Mouse (Mus musculus): ENCODE data around the gene Sec16a. TPM values are rescaled to one million over a fixed set of nuclear protein-coding genes. Genes with fewer than 3 reads are reported as not detected.
"Not testable (repeated sequence)": the region's sequence is repeated elsewhere in the genome, so short reads cannot be mapped to it uniquely, and the experiment has no call there.

Sec16a gene
- polyA plus RNA-seq, 1 experiment from 2014 or later, result 26.0 TPM

- no peak overlapping the region for H3K4me3 ChIP-seq
- no peak for ATAC-seq (ENCODE audit: low FRiP score, low read depth)
- no peaks in the 10 kb centered on the region for H3K4me1 ChIP-seq
- 94% methylated on average over 8 of the region's 8 CpGs for WGBS
- H3K4me2 ChIP-seq (replicated peaks), result no peak overlapping the region
- no peaks in the 10 kb centered on the region for H3K9me3 ChIP-seq
- peaks cover 78% of the 10 kb centered on the region for H3K36me3 ChIP-seq
- H3K27me3 ChIP-seq (replicated peaks), result no peaks in the 10 kb centered on the region
- no peak overlapping the region for H3K27ac ChIP-seq
- no peak overlapping the region for H3K9ac ChIP-seq
Measured at GRCm38 (mm10) chr2:26398978-26399377, 46.0 kb downstream of the Sec16a start.

DNA sequence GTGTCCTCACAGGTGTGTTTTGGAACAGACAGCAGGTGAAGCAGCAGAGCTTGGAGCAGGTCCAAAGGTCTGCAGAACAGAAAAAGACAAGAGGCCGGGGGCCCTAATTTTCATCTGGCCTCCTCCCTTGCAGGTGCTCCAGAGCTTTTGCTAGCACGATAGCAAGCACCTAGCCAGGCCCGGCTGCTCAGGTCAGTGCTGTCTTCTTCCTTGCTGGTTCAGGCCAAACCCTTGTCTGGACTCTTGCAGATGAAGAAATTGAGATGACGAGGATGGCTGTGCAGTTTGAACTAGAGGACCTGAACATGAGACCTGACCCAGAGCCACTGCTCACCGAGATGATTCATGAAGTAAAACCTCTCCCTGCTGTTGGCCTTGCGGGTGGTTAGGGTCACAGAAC, 53.4 kb downstream of the Sec16a start:
- peaks cover 23% of the 10 kb centered on the region for H3K4me1 ChIP-seq
- H3K27ac ChIP-seq, result no peak overlapping the region
- no peak overlapping the region for H3K4me2 ChIP-seq (replicated peaks)
- H3K9me3 ChIP-seq, result no peaks in the 10 kb centered on the region
- 92% methylated on average over 6 of the region's 6 CpGs for WGBS
- no peak overlapping the region for H3K4me3 ChIP-seq
- peaks cover 73% of the 10 kb centered on the region for H3K36me3 ChIP-seq
- H3K9ac ChIP-seq, result no peak overlapping the region
- ATAC-seq (ENCODE audit: low FRiP score, low read depth), result no peak
- H3K27me3 ChIP-seq (replicated peaks), result no peaks in the 10 kb centered on the region

DNA sequence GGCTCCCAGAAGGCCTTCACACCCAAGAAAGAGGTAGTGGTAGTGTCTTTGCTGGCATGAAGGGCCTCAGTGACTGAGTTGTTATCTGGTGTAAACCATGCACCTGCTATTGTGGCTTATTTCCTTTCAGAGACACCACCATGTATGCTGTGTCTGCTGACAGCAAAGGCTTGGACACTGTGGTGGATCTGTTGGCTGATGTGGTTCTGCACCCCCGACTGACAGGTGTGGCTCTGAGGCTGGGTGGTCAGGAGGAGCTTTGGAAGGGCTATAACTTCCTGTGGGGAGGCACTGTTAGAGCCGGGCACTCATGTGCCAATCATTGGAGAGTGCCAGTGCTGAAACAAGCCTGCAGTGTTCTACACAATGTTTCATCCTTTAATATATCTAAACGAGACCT, 54.1 kb downstream of the Sec16a start:
- H3K36me3 ChIP-seq, result peaks cover 73% of the 10 kb centered on the region
- no peak overlapping the region for H3K4me3 ChIP-seq
- peaks cover 23% of the 10 kb centered on the region for H3K4me1 ChIP-seq
- no peak overlapping the region for H3K9ac ChIP-seq
- H3K4me2 ChIP-seq (replicated peaks), result 0 out of 2 replicates have a peak overlapping the region, but pooled peaks have one; percentile 5
- H3K27me3 ChIP-seq (replicated peaks), result no peaks in the 10 kb centered on the region
- H3K27ac ChIP-seq, result no peak overlapping the region
- no peaks in the 10 kb centered on the region for H3K9me3 ChIP-seq
- WGBS, result 91% methylated on average over 3 of the region's 3 CpGs
- no peak for ATAC-seq (ENCODE audit: low FRiP score, low read depth)

- peak within 1 kb of the TSS; percentile 100 for H3K4me2 ChIP-seq (replicated peaks)
- WGBS, result under 1% methylated on average over 60 of the region's 60 CpGs
- no peaks in the 10 kb centered on the region for H3K27me3 ChIP-seq (replicated peaks)
- H3K4me1 ChIP-seq, result peaks cover 23% of the 10 kb centered on the region
- peak within 1 kb of the TSS; percentile 97 for H3K9ac ChIP-seq
- no peak within 1 kb of the TSS for H3K27ac ChIP-seq
- peak within 1 kb of the TSS; percentile 97 for H3K4me3 ChIP-seq
- no peaks in the 10 kb centered on the region for H3K9me3 ChIP-seq
- peak; percentile 81 for ATAC-seq (ENCODE audit: low FRiP score, low read depth)
- peaks cover 73% of the 10 kb centered on the region for H3K36me3 ChIP-seq
Measured at GRCm38 (mm10) chr2:26389154-26389690, 55.8 kb downstream of the Sec16a start, which contains the start of the genes Entr1 and Pmpca. Gene Entr1, minus strand, starts transcription at chr2:26389316. Gene Pmpca, plus strand, starts transcription at chr2:26389339.

DNA sequence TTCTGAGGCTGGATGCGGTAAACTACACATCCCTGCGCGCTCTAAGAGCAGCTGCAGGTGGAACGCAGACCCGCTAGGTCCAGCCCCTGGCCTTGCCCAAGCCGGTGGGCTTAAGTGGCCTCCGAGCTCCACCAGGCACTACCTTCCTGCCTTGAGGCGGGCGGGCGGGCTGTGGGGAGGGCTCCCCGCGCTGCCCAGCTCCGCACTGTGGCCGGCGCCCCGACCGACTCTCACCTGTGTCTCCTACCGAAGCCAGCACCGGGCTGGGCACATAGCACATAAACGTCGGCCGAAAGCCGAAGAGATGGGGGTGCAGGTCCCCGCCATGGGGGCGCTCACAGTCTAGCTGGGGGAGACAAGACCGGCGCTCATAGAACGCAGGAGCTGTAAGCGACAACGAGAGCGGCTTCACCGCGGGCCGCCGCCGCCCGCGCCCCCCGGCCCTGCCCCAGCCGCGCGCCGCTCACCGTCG, 56.3 kb downstream of the Sec16a start:
- no peaks in the 10 kb centered on the region for H3K9me3 ChIP-seq
- ATAC-seq (ENCODE audit: low FRiP score, low read depth), result peak; percentile 62
- peak overlapping the region; percentile 97 for H3K4me3 ChIP-seq
- peak overlapping the region; percentile 97 for H3K9ac ChIP-seq
- H3K27me3 ChIP-seq (replicated peaks), result no peaks in the 10 kb centered on the region
- H3K4me2 ChIP-seq (replicated peaks), result peak overlapping the region; percentile 100
- H3K27ac ChIP-seq, result no peak overlapping the region
- H3K4me1 ChIP-seq, result peaks cover 23% of the 10 kb centered on the region
- peaks cover 73% of the 10 kb centered on the region for H3K36me3 ChIP-seq
- WGBS, result under 1% methylated on average over 45 of the region's 45 CpGs

GRCm38 (mm10) chr2:26387713-26388112, 57.3 kb downstream of the Sec16a start:
- H3K9me3 ChIP-seq, result no peaks in the 10 kb centered on the region
- H3K9ac ChIP-seq, result peak overlapping the region; percentile 97
- no peak for ATAC-seq (ENCODE audit: low FRiP score, low read depth)
- H3K4me1 ChIP-seq, result peaks cover 23% of the 10 kb centered on the region
- H3K27me3 ChIP-seq (replicated peaks), result no peaks in the 10 kb centered on the region
- peak overlapping the region; percentile 97; the same call in 1 of the 2 replicates for H3K4me3 ChIP-seq
- 89% methylated on average over 3 of the region's 3 CpGs for WGBS
- no peak overlapping the region for H3K27ac ChIP-seq
- H3K4me2 ChIP-seq (replicated peaks), result peak overlapping the region; percentile 100
- H3K36me3 ChIP-seq, result peaks cover 73% of the 10 kb centered on the region

GRCm38 (mm10) chr2:26380871-26381270, 64.1 kb downstream of the Sec16a start:
- 37% methylated on average over 6 of the region's 6 CpGs for WGBS
- H3K4me1 ChIP-seq; H3K27me3 ChIP-seq (replicated peaks); H3K27ac ChIP-seq; H3K9me3 ChIP-seq; ATAC-seq (ENCODE audit: low FRiP score, low read depth): not testable (repeated sequence)
- Histone ChIP-seq H3K4me2 (replicated peaks) (peak overlapping the region; percentile 87), H3K36me3 (peaks cover 65% of the 10 kb centered on the region), H3K9ac (peak overlapping the region; percentile 80), H3K4me3 (peak overlapping the region; percentile 83)

DNA sequence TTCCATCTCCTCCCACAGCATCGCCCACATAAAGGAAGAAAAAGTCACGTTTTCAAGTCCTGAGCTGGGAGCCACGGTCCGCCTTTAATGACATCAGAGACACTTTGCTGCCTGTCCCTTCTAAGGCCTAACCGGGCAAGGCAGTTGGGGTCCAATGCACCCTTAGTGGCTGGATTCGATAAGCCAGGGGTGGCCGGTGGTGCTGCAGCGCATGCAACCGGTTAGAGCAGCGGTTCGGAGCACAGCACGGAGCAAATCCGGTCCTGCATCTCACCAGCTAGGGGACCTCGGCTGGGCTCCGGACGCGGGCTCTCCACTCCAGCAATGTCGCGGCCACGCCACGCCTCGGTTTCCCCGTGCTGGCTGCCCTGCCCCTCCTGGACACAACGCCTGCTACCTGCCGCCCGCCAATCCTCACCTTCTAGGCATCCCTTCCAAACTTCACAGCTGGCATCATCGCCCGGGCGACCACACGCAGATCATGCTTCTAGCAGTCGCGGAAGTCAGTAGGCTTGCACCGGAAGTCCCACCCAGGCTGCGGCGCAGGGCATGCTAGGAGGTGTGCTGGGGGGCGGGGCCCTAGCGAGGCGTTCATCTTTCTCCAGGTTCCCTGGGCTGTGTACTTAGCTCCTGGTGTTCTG, 64.8 kb downstream of the Sec16a start, which contains the start of gene Snapc4:
Gene Snapc4, minus strand, starts transcription at position 523 of the 641 bp plus-strand sequence.
- no peak within 1 kb of the TSS for H3K27ac ChIP-seq

DNA sequence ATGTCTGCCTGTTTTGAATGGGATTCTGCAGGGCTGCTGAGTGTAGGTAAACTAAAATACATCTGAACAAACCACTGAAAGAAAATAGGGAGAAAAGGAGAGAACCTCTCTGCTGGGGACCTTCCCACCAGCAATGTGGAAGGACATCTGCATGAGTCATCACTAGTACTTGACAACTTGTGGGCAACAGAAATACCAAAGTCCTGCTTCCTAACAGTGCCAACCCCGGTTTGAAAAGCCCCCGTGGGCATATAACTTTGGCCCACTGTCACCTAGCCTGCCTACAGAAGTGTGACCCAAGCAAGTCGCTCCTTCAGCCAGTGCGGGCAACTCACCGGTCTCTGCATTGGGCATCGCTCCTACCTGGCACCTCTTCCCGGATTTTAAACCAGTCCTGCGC, 72.6 kb downstream of the Sec16a start:
- Histone ChIP-seq H3K27me3 (replicated peaks) (no peaks in the 10 kb centered on the region), H3K36me3 (peaks cover 95% of the 10 kb centered on the region), H3K9me3 (no peaks in the 10 kb centered on the region), H3K4me1 (no peaks in the 10 kb centered on the region), H3K27ac (no peak overlapping the region), H3K4me3 (no peak overlapping the region), H3K9ac (no peak overlapping the region), H3K4me2 (replicated peaks) (no peak overlapping the region)
- 96% methylated on average over 8 of the region's 8 CpGs for WGBS
- no peak for ATAC-seq (ENCODE audit: low FRiP score, low read depth)

More for the DNA sequence above, 64.8 kb downstream of the Sec16a start, which contains the start of gene Snapc4:
- ATAC-seq (ENCODE audit: low FRiP score, low read depth), result peak; percentile 95
- under 1% methylated on average over 38 of the region's 38 CpGs for WGBS
- Histone ChIP-seq H3K9me3 (no peaks in the 10 kb centered on the region), H3K4me2 (replicated peaks) (peak within 1 kb of the TSS; percentile 87), H3K9ac (peak within 1 kb of the TSS; percentile 80), H3K4me3 (peak within 1 kb of the TSS; percentile 83), H3K36me3 (peaks cover 65% of the 10 kb centered on the region), H3K27me3 (replicated peaks) (no peaks in the 10 kb centered on the region), H3K4me1 (peaks cover 10% of the 10 kb centered on the region; the same call in 1 of the 2 replicates)

DNA sequence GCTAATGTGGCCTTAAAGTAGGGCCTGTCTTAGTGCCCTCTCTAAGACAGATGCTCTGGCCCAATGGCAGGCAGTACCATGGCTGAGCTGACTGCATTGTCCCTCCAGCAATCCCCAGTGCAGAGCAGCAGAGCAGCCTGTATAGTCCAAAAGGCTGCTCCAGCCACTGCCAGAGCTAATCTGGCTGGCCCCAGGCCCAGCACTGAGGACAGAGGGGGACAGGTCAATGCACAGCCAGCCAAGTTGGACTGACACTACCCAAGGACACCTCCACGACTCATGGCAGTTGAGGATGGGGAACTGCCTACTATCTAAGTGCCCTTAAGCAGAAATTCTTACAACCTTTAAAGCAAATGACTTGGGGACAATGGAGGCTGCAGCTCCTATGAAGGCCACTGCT, 76.4 kb downstream of the Sec16a start:
- Histone ChIP-seq H3K9ac (no peak overlapping the region), H3K4me1 (no peaks in the 10 kb centered on the region), H3K36me3 (peaks cover 95% of the 10 kb centered on the region), H3K27me3 (replicated peaks) (no peaks in the 10 kb centered on the region), H3K9me3 (no peaks in the 10 kb centered on the region), H3K4me3 (no peak overlapping the region), H3K27ac (no peak overlapping the region), H3K4me2 (replicated peaks) (no peak overlapping the region)
- WGBS, result 96% methylated on average over 1 of the region's 1 CpGs
- no peak for ATAC-seq (ENCODE audit: low FRiP score, low read depth)

- Histone ChIP-seq H3K4me1 (no peaks in the 10 kb centered on the region), H3K9me3 (no peaks in the 10 kb centered on the region), H3K4me3 (no peak overlapping the region), H3K27me3 (replicated peaks) (no peaks in the 10 kb centered on the region), H3K4me2 (replicated peaks) (no peak overlapping the region), H3K9ac (no peak overlapping the region), H3K27ac (no peak overlapping the region), H3K36me3 (peaks cover 95% of the 10 kb centered on the region)
- ATAC-seq (ENCODE audit: low FRiP score, low read depth), result no peak
- WGBS, result 94% methylated on average over 6 of the region's 6 CpGs
Measured at GRCm38 (mm10) chr2:26367911-26368310, 77.1 kb downstream of the Sec16a start.

DNA sequence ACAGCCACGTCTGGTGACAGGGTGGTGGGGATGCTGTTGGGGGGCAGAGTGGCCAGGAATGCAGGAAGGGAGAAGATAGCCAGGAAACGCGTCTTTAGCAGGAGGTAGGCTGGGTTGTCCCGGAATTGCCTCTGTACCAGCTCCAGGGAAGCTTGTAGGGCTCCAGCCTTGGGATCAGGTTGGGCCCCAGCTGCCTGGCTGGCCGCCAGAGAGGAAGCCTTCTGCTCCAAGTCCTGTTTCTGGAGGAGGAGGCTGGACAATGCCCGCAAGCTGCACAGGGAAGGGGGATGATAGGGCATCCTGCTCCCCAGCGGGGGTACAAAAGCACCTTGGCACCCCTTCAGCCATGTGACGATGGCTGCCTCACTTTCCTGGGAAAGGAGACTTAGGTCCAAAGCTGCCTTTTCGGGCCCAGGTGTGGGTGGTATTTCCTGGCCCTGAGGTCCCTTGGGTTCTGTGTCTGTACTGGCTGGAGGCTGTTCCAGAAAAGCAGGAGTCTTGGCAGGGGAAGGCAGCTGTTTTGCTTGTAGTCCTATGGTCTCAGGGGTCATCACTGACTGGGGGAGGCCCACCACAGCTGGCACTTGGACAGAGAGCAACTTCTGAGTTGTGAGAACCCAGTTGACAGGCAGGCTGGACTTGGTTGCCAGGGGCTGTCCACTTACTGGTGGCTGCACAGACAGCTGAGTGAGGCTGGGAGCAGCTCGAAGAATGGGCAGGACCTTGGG, 80.1 kb downstream of the Sec16a start:
- H3K9me3 ChIP-seq, result no peaks in the 10 kb centered on the region
- peaks cover 71% of the 10 kb centered on the region for H3K36me3 ChIP-seq
- ATAC-seq (ENCODE audit: low FRiP score, low read depth), result no peak
- H3K4me2 ChIP-seq (replicated peaks), result no peak overlapping the region
- no peaks in the 10 kb centered on the region for H3K4me1 ChIP-seq
- H3K4me3 ChIP-seq, result no peak overlapping the region
- WGBS, result 93% methylated on average over 10 of the region's 10 CpGs
- no peaks in the 10 kb centered on the region for H3K27me3 ChIP-seq (replicated peaks)
- H3K9ac ChIP-seq, result no peak overlapping the region
- no peak overlapping the region for H3K27ac ChIP-seq
